Mouse (Mus musculus): ENCODE results near the gene Pcgf6. TPM values are rescaled to one million over a fixed set of nuclear protein-coding genes. Genes with fewer than 3 reads are reported as not detected.
"Not testable (repeated sequence)": the region's sequence is repeated elsewhere in the genome, so short reads cannot be mapped to it uniquely, and the experiment has no call there.

Pcgf6 gene
- polyA plus RNA-seq, 1 experiment from 2014 or later = 29.8 TPM

GRCm38 (mm10) chr19:47009420-47009819, 41.3 kb downstream of the Pcgf6 start:
- Histone ChIP-seq H3K4me1 (peaks cover 8% of the 10 kb centered on the region), H3K36me3 (no peaks in the 10 kb centered on the region), H3K9me3 (no peaks in the 10 kb centered on the region), H3K4me2 (replicated peaks) (no peak overlapping the region), H3K27ac (replicated peaks) (no peak overlapping the region), H3K4me3 (no peak overlapping the region), H3K9ac (replicated peaks) (no peak overlapping the region), H3K27me3 (peaks cover 12% of the 10 kb centered on the region; the same call in 1 of the 2 replicates)
- 91% methylated on average over 7 of the region's 7 CpGs for whole genome bisulfite sequencing
- ATAC-seq (replicated peaks) = no peak

GRCm38 (mm10) chr19:47006321-47006720, 44.4 kb downstream of the Pcgf6 start:
- no peak overlapping the region for H3K4me2 ChIP-seq (replicated peaks)
- no peak overlapping the region for H3K27ac ChIP-seq (replicated peaks)
- WGBS = 2% methylated on average over 4 of the region's 4 CpGs
- H3K36me3 ChIP-seq = no peaks in the 10 kb centered on the region
- H3K4me1 ChIP-seq = no peaks in the 10 kb centered on the region
- no peak overlapping the region for H3K9ac ChIP-seq (replicated peaks)
- no peaks in the 10 kb centered on the region for H3K9me3 ChIP-seq
- no peak for ATAC-seq (replicated peaks)
- no peak overlapping the region for H3K4me3 ChIP-seq
- H3K27me3 ChIP-seq = no peaks in the 10 kb centered on the region

- H3K27me3 ChIP-seq = no peaks in the 10 kb centered on the region
- 60% methylated on average over 5 of the region's 5 CpGs for WGBS
- no peak overlapping the region for H3K27ac ChIP-seq (replicated peaks)
- no peak overlapping the region for H3K4me3 ChIP-seq
- no peaks in the 10 kb centered on the region for H3K36me3 ChIP-seq
- no peak overlapping the region for H3K9ac ChIP-seq (replicated peaks)
- H3K9me3 ChIP-seq = no peaks in the 10 kb centered on the region
- H3K4me1 ChIP-seq = no peaks in the 10 kb centered on the region
- no peak overlapping the region for H3K4me2 ChIP-seq (replicated peaks)
- no peak for ATAC-seq (replicated peaks)
Observed at GRCm38 (mm10) chr19:47005873-47006272, 44.8 kb downstream of the Pcgf6 start.

GRCm38 (mm10) chr19:47003742-47004511, 46.8 kb downstream of the Pcgf6 start:
- H3K36me3 ChIP-seq = no peaks in the 10 kb centered on the region
- WGBS = 79% methylated on average over 6 of the region's 6 CpGs
- H3K27ac ChIP-seq (replicated peaks) = no peak overlapping the region
- no peak overlapping the region for H3K9ac ChIP-seq (replicated peaks)
- no peaks in the 10 kb centered on the region for H3K27me3 ChIP-seq
- H3K4me3 ChIP-seq = no peak overlapping the region
- no peak for ATAC-seq (replicated peaks)
- H3K4me2 ChIP-seq (replicated peaks) = no peak overlapping the region
- H3K9me3 ChIP-seq = no peaks in the 10 kb centered on the region
- no peaks in the 10 kb centered on the region for H3K4me1 ChIP-seq

GRCm38 (mm10) chr19:47000357-47000756, 50.3 kb downstream of the Pcgf6 start:
- H3K9ac ChIP-seq (replicated peaks); H3K36me3 ChIP-seq; H3K4me3 ChIP-seq; ATAC-seq (replicated peaks); H3K27me3 ChIP-seq; H3K4me2 ChIP-seq (replicated peaks); H3K9me3 ChIP-seq; H3K27ac ChIP-seq (replicated peaks); H3K4me1 ChIP-seq: not testable (repeated sequence)
- WGBS = 74% methylated on average over 3 of the region's 3 CpGs

- no peaks in the 10 kb centered on the region for H3K36me3 ChIP-seq
- ATAC-seq (replicated peaks) = no peak
- H3K9ac ChIP-seq (replicated peaks) = no peak overlapping the region
- 0 out of 2 replicates have a peak, but pooled peaks cover 4% of the 10 kb centered on the region for H3K4me1 ChIP-seq
- H3K27ac ChIP-seq (replicated peaks) = no peak overlapping the region
- no peaks in the 10 kb centered on the region for H3K9me3 ChIP-seq
- no peak overlapping the region for H3K4me2 ChIP-seq (replicated peaks)
- WGBS = 88% methylated on average over 6 of the region's 6 CpGs
- no peak overlapping the region for H3K4me3 ChIP-seq
- H3K27me3 ChIP-seq = no peaks in the 10 kb centered on the region
Observed at GRCm38 (mm10) chr19:46999753-47000152, 51.0 kb downstream of the Pcgf6 start.

GRCm38 (mm10) chr19:46998953-46999352, 51.8 kb downstream of the Pcgf6 start:
- Histone ChIP-seq H3K9me3 (no peaks in the 10 kb centered on the region), H3K27ac (replicated peaks) (peak overlapping the region; percentile 77; the same call in 1 of the 2 replicates), H3K27me3 (no peaks in the 10 kb centered on the region), H3K4me2 (replicated peaks) (no peak overlapping the region), H3K4me1 (0 out of 2 replicates have a peak, but pooled peaks cover 4% of the 10 kb centered on the region), H3K9ac (replicated peaks) (no peak overlapping the region), H3K36me3 (no peaks in the 10 kb centered on the region), H3K4me3 (no peak overlapping the region)
- WGBS = 73% methylated on average over 4 of the region's 4 CpGs
- no peak for ATAC-seq (replicated peaks)

GRCm38 (mm10) chr19:46998168-46998870, 52.4 kb downstream of the Pcgf6 start:
- Histone ChIP-seq H3K4me3 (no peak overlapping the region), H3K27me3 (no peaks in the 10 kb centered on the region), H3K27ac (replicated peaks) (peak overlapping the region; percentile 77), H3K36me3 (no peaks in the 10 kb centered on the region), H3K9ac (replicated peaks) (no peak overlapping the region), H3K4me2 (replicated peaks) (no peak overlapping the region), H3K9me3 (no peaks in the 10 kb centered on the region), H3K4me1 (0 out of 2 replicates have a peak, but pooled peaks cover 4% of the 10 kb centered on the region)
- ATAC-seq (replicated peaks) = 0 out of 2 replicates have a peak, but pooled peaks have one; percentile 53
- WGBS = 74% methylated on average over 8 of the region's 8 CpGs

- WGBS = 89% methylated on average over 9 of the region's 9 CpGs
- no peak overlapping the region for H3K4me2 ChIP-seq (replicated peaks)
- no peak overlapping the region for H3K27ac ChIP-seq (replicated peaks)
- 0 out of 2 replicates have a peak, but pooled peaks cover 4% of the 10 kb centered on the region for H3K4me1 ChIP-seq
- no peak for ATAC-seq (replicated peaks)
- no peaks in the 10 kb centered on the region for H3K36me3 ChIP-seq
- H3K9me3 ChIP-seq = no peaks in the 10 kb centered on the region
- no peak overlapping the region for H3K4me3 ChIP-seq
- H3K9ac ChIP-seq (replicated peaks) = no peak overlapping the region
- H3K27me3 ChIP-seq = no peaks in the 10 kb centered on the region
Observed at GRCm38 (mm10) chr19:46996095-46996494, 54.6 kb downstream of the Pcgf6 start.

GRCm38 (mm10) chr19:46992329-46992728, 58.4 kb downstream of the Pcgf6 start:
- H3K27ac ChIP-seq (replicated peaks); H3K36me3 ChIP-seq; H3K9me3 ChIP-seq; H3K9ac ChIP-seq (replicated peaks); H3K4me3 ChIP-seq; H3K27me3 ChIP-seq; ATAC-seq (replicated peaks); H3K4me1 ChIP-seq; H3K4me2 ChIP-seq (replicated peaks): not testable (repeated sequence)
- WGBS = 77% methylated on average over 4 of the region's 4 CpGs

- H3K4me2 ChIP-seq (replicated peaks) = no peak overlapping the region
- H3K9ac ChIP-seq (replicated peaks) = no peak overlapping the region
- no peaks in the 10 kb centered on the region for H3K4me1 ChIP-seq
- 11% methylated on average over 5 of the region's 5 CpGs for WGBS
- no peak for ATAC-seq (replicated peaks)
- no peak overlapping the region for H3K27ac ChIP-seq (replicated peaks)
- H3K27me3 ChIP-seq = no peaks in the 10 kb centered on the region
- H3K4me3 ChIP-seq = no peak overlapping the region
- no peaks in the 10 kb centered on the region for H3K9me3 ChIP-seq
- H3K36me3 ChIP-seq = no peaks in the 10 kb centered on the region
Observed at GRCm38 (mm10) chr19:46991145-46991544, 59.6 kb downstream of the Pcgf6 start.

- not testable (repeated sequence) for H3K9ac ChIP-seq (replicated peaks); H3K4me3 ChIP-seq; H3K9me3 ChIP-seq; H3K27ac ChIP-seq (replicated peaks); H3K27me3 ChIP-seq; H3K4me2 ChIP-seq (replicated peaks); H3K4me1 ChIP-seq; H3K36me3 ChIP-seq; ATAC-seq (replicated peaks)
- WGBS = 77% methylated on average over 8 of the region's 8 CpGs
Observed at GRCm38 (mm10) chr19:46990625-46991024, 60.1 kb downstream of the Pcgf6 start.
